14 mouse cellular contexts compared by ENCODE assay signal in the genomic region with DNA sequence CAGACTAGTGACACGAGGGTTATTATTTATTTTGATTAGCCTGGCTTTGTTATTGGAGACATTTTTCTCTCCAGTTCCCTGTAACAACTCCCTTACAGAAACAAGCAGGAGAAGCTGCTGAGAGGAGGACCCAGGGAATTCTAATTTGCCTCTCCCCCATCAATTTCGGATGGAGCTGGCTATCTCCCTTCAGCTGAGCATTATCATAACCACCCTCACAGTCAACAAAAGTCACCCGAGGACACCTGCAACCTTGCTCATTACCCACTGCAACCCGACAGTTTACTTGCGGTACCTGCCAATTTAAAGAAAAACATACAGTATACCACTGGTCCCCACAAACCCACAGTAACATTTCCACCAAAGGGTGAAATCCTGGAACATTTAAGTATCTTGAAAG.
"Had no signal": no experiment of that assay in that cellular context is flagged by ENCODE, and none has a peak within 500 bp of the region (broad histone marks: within the 10 kb centered on the region; RNA-seq: fewer than 3 reads in every experiment).

No protein-coding gene starts in this region.

- H3K27me3 ChIP-seq: intestine, embryonic 15.5 days; limb, embryonic 15.5 days; liver, embryonic 12.5 days; neural tube, embryonic 13.5 days had no signal

- H3K36me3 ChIP-seq: intestine, embryonic 15.5 days; limb, embryonic 15.5 days; liver, embryonic 12.5 days; neural tube, embryonic 13.5 days had no signal

- H3K4me3 ChIP-seq: intestine, embryonic 15.5 days; limb, embryonic 15.5 days; liver, embryonic 12.5 days; myocyte; neural tube, embryonic 13.5 days had no signal

- H3K9ac ChIP-seq: intestine, embryonic 15.5 days; limb, embryonic 15.5 days; liver, embryonic 12.5 days; lung, embryonic 14.5 days; neural tube, embryonic 13.5 days had no signal

- H3K9me3 ChIP-seq: intestine, embryonic 15.5 days; limb, embryonic 15.5 days; liver, embryonic 12.5 days; neural tube, embryonic 13.5 days had no signal

- H3K27ac ChIP-seq: intestine, embryonic 15.5 days; limb, embryonic 15.5 days; liver, embryonic 12.5 days; neural tube, embryonic 13.5 days had no signal

- H3K4me2 ChIP-seq: intestine, embryonic 15.5 days; limb, embryonic 15.5 days; liver, embryonic 12.5 days; lung, embryonic 14.5 days; neural tube, embryonic 13.5 days had no signal

- H3K4me1 ChIP-seq: intestine, embryonic 15.5 days; limb, embryonic 15.5 days; liver, embryonic 12.5 days; neural tube, embryonic 13.5 days had no signal

- DNase-seq: kidney, adult 18-20 months; layer of hippocampus, adult 9-11 months; layer of hippocampus, postnatal 36 days; lung, embryonic 14.5 days; lung, postnatal 10 days; lung, postnatal 4 days; spleen, adult 18-20 months; thymus, adult 2 months; thymus, postnatal 25 days had no signal

- ATAC-seq: intestine, embryonic 15.5 days; liver, embryonic 12.5 days had no signal
